Mouse (Mus musculus): ENCODE measurements around the gene Pomt2. TPM values are rescaled to one million over a fixed set of nuclear protein-coding genes. Genes with fewer than 3 reads are reported as not detected.

Gene Pomt2
- polyA plus RNA-seq, 1 experiment from 2014 or later: 14.6 TPM

GRCm38 (mm10) chr12:87076610-87077009, 71.2 kb downstream of the Pomt2 start:
- Histone ChIP-seq H3K4me2 (ENCODE audit: low read length) (no peak overlapping the region), H3K9ac (ENCODE audit: low read depth, low read length) (no peak overlapping the region), H3K36me3 (ENCODE audit: insufficient read depth, low read length) (no peaks in the 10 kb centered on the region), H3K4me1 (replicated peaks; ENCODE audit: insufficient read depth, low read length) (no peaks in the 10 kb centered on the region), H3K27ac (no peak overlapping the region), H3K4me3 (replicated peaks; ENCODE audit: low read depth, low read length) (no peak overlapping the region), H3K27me3 (ENCODE audit: insufficient read depth, low read length) (no peaks in the 10 kb centered on the region), H3K9me3 (replicated peaks; ENCODE audit: low read length) (no peaks in the 10 kb centered on the region)
- WGBS: 87% methylated on average over 2 of the region's 2 CpGs
- no peak for DNase-seq (ENCODE audit: low spot score)
- no peak for ATAC-seq (replicated peaks; ENCODE audit: low FRiP score, low read depth)
- TF ChIP-seq CTCF (IDR thresholded peaks at IDR 0.05; ENCODE audit: low read depth): no peak

- Histone ChIP-seq H3K36me3 (ENCODE audit: insufficient read depth, low read length) (no peaks in the 10 kb centered on the region), H3K9ac (ENCODE audit: low read depth, low read length) (no peak overlapping the region), H3K4me2 (ENCODE audit: low read length) (no peak overlapping the region), H3K4me3 (replicated peaks; ENCODE audit: low read depth, low read length) (no peak overlapping the region), H3K4me1 (replicated peaks; ENCODE audit: insufficient read depth, low read length) (no peaks in the 10 kb centered on the region), H3K9me3 (replicated peaks; ENCODE audit: low read length) (no peaks in the 10 kb centered on the region), H3K27ac (no peak overlapping the region), H3K27me3 (ENCODE audit: insufficient read depth, low read length) (no peaks in the 10 kb centered on the region)
- no peak for ATAC-seq (replicated peaks; ENCODE audit: low FRiP score, low read depth)
- WGBS: 68% methylated on average over 5 of the region's 5 CpGs
- DNase-seq (ENCODE audit: low spot score): no peak
- no peak for TF ChIP-seq CTCF (IDR thresholded peaks at IDR 0.05; ENCODE audit: low read depth)
Observed at GRCm38 (mm10) chr12:87070520-87070919, 77.2 kb downstream of the Pomt2 start.

GRCm38 (mm10) chr12:87066429-87066828, 81.3 kb downstream of the Pomt2 start:
- no peak overlapping the region for H3K4me2 ChIP-seq (ENCODE audit: low read length)
- H3K9ac ChIP-seq (ENCODE audit: low read depth, low read length): no peak overlapping the region
- TF ChIP-seq CTCF (IDR thresholded peaks at IDR 0.05; ENCODE audit: low read depth): no peak
- H3K27ac ChIP-seq: no peak overlapping the region
- no peaks in the 10 kb centered on the region for H3K9me3 ChIP-seq (replicated peaks; ENCODE audit: low read length)
- WGBS: 66% methylated on average over 5 of the region's 5 CpGs
- no peak for ATAC-seq (replicated peaks; ENCODE audit: low FRiP score, low read depth)
- no peak overlapping the region for H3K4me3 ChIP-seq (replicated peaks; ENCODE audit: low read depth, low read length)
- H3K27me3 ChIP-seq (ENCODE audit: insufficient read depth, low read length): no peaks in the 10 kb centered on the region
- H3K4me1 ChIP-seq (replicated peaks; ENCODE audit: insufficient read depth, low read length): no peaks in the 10 kb centered on the region
- no peaks in the 10 kb centered on the region for H3K36me3 ChIP-seq (ENCODE audit: insufficient read depth, low read length)
- DNase-seq (ENCODE audit: low spot score): peak; percentile 37

- WGBS: 89% methylated on average over 11 of the region's 11 CpGs
- Histone ChIP-seq H3K4me3 (replicated peaks; ENCODE audit: low read depth, low read length) (no peak overlapping the region), H3K9me3 (replicated peaks; ENCODE audit: low read length) (no peaks in the 10 kb centered on the region), H3K27ac (no peak overlapping the region), H3K36me3 (ENCODE audit: insufficient read depth, low read length) (no peaks in the 10 kb centered on the region), H3K27me3 (ENCODE audit: insufficient read depth, low read length) (no peaks in the 10 kb centered on the region), H3K4me1 (replicated peaks; ENCODE audit: insufficient read depth, low read length) (no peaks in the 10 kb centered on the region), H3K9ac (ENCODE audit: low read depth, low read length) (no peak overlapping the region), H3K4me2 (ENCODE audit: low read length) (no peak overlapping the region)
- no peak for DNase-seq (ENCODE audit: low spot score)
- no peak for TF ChIP-seq CTCF (IDR thresholded peaks at IDR 0.05; ENCODE audit: low read depth)
- ATAC-seq (replicated peaks; ENCODE audit: low FRiP score, low read depth): no peak
Observed at GRCm38 (mm10) chr12:87065446-87065845, 82.3 kb downstream of the Pomt2 start.

- 56% methylated on average over 17 of the region's 17 CpGs for WGBS
- no peaks in the 10 kb centered on the region for H3K36me3 ChIP-seq (ENCODE audit: insufficient read depth, low read length)
- no peak for TF ChIP-seq CTCF (IDR thresholded peaks at IDR 0.05; ENCODE audit: low read depth)
- DNase-seq (ENCODE audit: low spot score): no peak
- no peak for ATAC-seq (replicated peaks; ENCODE audit: low FRiP score, low read depth)
- no peak overlapping the region for H3K4me3 ChIP-seq (replicated peaks; ENCODE audit: low read depth, low read length)
- H3K4me2 ChIP-seq (ENCODE audit: low read length): no peak overlapping the region
- no peak overlapping the region for H3K9ac ChIP-seq (ENCODE audit: low read depth, low read length)
- no peaks in the 10 kb centered on the region for H3K9me3 ChIP-seq (replicated peaks; ENCODE audit: low read length)
- H3K4me1 ChIP-seq (replicated peaks; ENCODE audit: insufficient read depth, low read length): no peaks in the 10 kb centered on the region
- H3K27me3 ChIP-seq (ENCODE audit: insufficient read depth, low read length): no peaks in the 10 kb centered on the region
- no peak overlapping the region for H3K27ac ChIP-seq
Observed at GRCm38 (mm10) chr12:87057066-87057465, 90.7 kb downstream of the Pomt2 start.

Other genes with a start within 250 kb of the Pomt2 start
- gene Cipc, start 200.9 kb downstream of the Pomt2 start, polyA plus RNA-seq (2015; fragmentation: Nextera tagmentation; extraction: Ambion mirVana): 14.8 and 16.1 TPM in 2 replicates
- 0.03 TPM in 1 of 2 replicates, not detected in the other for gene Zdhhc22, start 157.5 kb downstream of the Pomt2 start, polyA plus RNA-seq (2015; fragmentation: Nextera tagmentation; extraction: Ambion mirVana)
- 0.08 and 0.11 TPM in 2 replicates for gene Tmem63c, start 126.6 kb downstream of the Pomt2 start, polyA plus RNA-seq (2015; fragmentation: Nextera tagmentation; extraction: Ambion mirVana)
- gene Ngb, start 45.4 kb downstream of the Pomt2 start, polyA plus RNA-seq (2015; fragmentation: Nextera tagmentation; extraction: Ambion mirVana): 0.24 and 0.33 TPM in 2 replicates
- 89.7 and 91.3 TPM in 2 replicates for gene Gstz1, start 803 bp downstream of the Pomt2 start, polyA plus RNA-seq (2015; fragmentation: Nextera tagmentation; extraction: Ambion mirVana)
- 1.3 and 1.4 TPM in 2 replicates for gene Samd15, start 51.8 kb upstream of the Pomt2 start, polyA plus RNA-seq (2015; fragmentation: Nextera tagmentation; extraction: Ambion mirVana)
- gene Tmed8, start 52.5 kb upstream of the Pomt2 start, polyA plus RNA-seq (2015; fragmentation: Nextera tagmentation; extraction: Ambion mirVana): 1.7 and 1.8 TPM in 2 replicates
- 0.17 TPM in 1 of 2 replicates, not detected in the other for gene Noxred1, start 90.8 kb upstream of the Pomt2 start, polyA plus RNA-seq (2015; fragmentation: Nextera tagmentation; extraction: Ambion mirVana)
- gene Vipas39, start 118.3 kb upstream of the Pomt2 start, polyA plus RNA-seq (2015; fragmentation: Nextera tagmentation; extraction: Ambion mirVana): 38.1 and 44.1 TPM in 2 replicates
- 149 and 157 TPM in 2 replicates for gene Ahsa1, start 118.5 kb upstream of the Pomt2 start, polyA plus RNA-seq (2015; fragmentation: Nextera tagmentation; extraction: Ambion mirVana)
- gene Ism2, start 151.7 kb upstream of the Pomt2 start, polyA plus RNA-seq (2015; fragmentation: Nextera tagmentation; extraction: Ambion mirVana): 0.39 and 0.46 TPM in 2 replicates
- 131 and 134 TPM in 2 replicates for gene Sptlc2, start 240.4 kb upstream of the Pomt2 start, polyA plus RNA-seq (2015; fragmentation: Nextera tagmentation; extraction: Ambion mirVana)

All from kidney, postnatal 0 days (tissue).